Mouse (Mus musculus) heart, adult 9 months (tissue): Measurements from ENCODE around the gene Ovol2.
A peak's percentile ranks its signal among the peaks of the same experiment; 100 is the strongest.

Experiments used
- DNase-seq, 2 experiments: peaks; one replicate each; pipeline ENCODE4 v3.0.0; 2022; ENCODE audit warnings: low spot score in 2 of 2

Gene Ovol2

GRCm38 (mm10) chr2:144267731-144268015 lies 64.3 kb downstream of the Ovol2 start:
- DNase-seq, result peak in 1 of 2 experiments; percentile 46

- DNase-seq, result no peak
These were observed 64.8 kb downstream of the Ovol2 start for GRCm38 (mm10) chr2:144267004-144267730.

- DNase-seq, result peak; percentile 44 to 71
These were observed 65.8 kb downstream of the Ovol2 start for GRCm38 (mm10) chr2:144265916-144266683.

GRCm38 (mm10) chr2:144265120-144265488 lies 66.8 kb downstream of the Ovol2 start:
- DNase-seq, result no peak

- DNase-seq, result no peak
These were observed 67.4 kb downstream of the Ovol2 start for GRCm38 (mm10) chr2:144264398-144265119.

DNA sequence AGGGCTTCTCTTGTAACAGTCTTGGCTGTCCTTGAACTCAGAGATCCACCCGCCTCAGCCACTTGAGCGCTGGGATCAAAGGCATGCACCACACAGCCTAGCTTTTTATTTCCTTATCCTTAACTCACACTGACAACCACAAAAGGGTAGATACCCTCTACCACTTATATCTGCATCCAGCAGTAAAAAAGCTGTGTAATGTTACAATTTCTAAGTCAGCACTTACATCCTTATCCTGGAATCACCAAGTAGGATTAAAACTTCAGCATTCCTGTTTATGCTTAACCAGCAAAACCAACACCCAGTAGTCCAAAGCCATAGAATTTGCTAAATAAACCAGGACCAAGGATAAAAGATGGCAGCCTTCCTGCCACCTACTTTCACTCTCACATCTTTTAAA lies 69.1 kb downstream of the Ovol2 start:
- no peak for DNase-seq
